Mouse (Mus musculus) neural tube, embryonic 11.5 days (tissue): Measurements from ENCODE around the gene Extl2. TPM values are rescaled to one million over a fixed set of nuclear protein-coding genes. Genes with fewer than 3 reads are reported as not detected.

Experiments
- ATAC-seq: fragments of 200-750 bp; cut with Nextera tagmentation; 2 replicates; pipeline ENCODE4 v1.8.0; 2017; ENCODE audit warnings: moderate number of reproducible peaks, mild to moderate bottlenecking, moderate TSS enrichment, moderate library complexity; ENCODE audit not compliant: insufficient read depth, low FRiP score, low TSS enrichment
- DNase-seq: peaks from one replicate; pipeline ENCODE4 v3.0.0-alpha.2; 2015; ENCODE audit warnings: low spot score
- H3K27ac ChIP-seq: fragments of 300-500 bp; sonication (generic); 2 replicates; pipeline ENCODE4 v1.5.1; 2014; ENCODE audit warnings: low read depth, mild to moderate bottlenecking, low read length
- H3K27me3 ChIP-seq: fragments of 300-500 bp; sonication (generic); 2 replicates; pipeline ENCODE4 v1.6.1; 2014; ENCODE audit warnings: mild to moderate bottlenecking, low read length, mixed read lengths; ENCODE audit not compliant: control insufficient read depth, insufficient read depth
- H3K36me3 ChIP-seq: fragments of 300-500 bp; sonication (generic); 2 replicates; pipeline ENCODE4 v1.6.1; 2014; ENCODE audit warnings: mild to moderate bottlenecking, low read length, moderate library complexity, mixed read lengths; ENCODE audit not compliant: control insufficient read depth, insufficient read depth
- H3K4me1 ChIP-seq: fragments of 300-500 bp; sonication (generic); 2 replicates; pipeline ENCODE4 v1.6.1; 2014; ENCODE audit warnings: low read length, mixed read lengths; ENCODE audit not compliant: control insufficient read depth, insufficient read depth
- H3K4me2 ChIP-seq: fragments of 300-500 bp; sonication (generic); 2 replicates; pipeline ENCODE4 v1.6.1; 2014; ENCODE audit warnings: low read depth, mild to moderate bottlenecking, moderate library complexity
- H3K4me3 ChIP-seq: fragments of 300-500 bp; sonication (generic); 2 replicates; pipeline ENCODE4 v1.5.1; 2014; ENCODE audit warnings: low read depth, low read length
- H3K9ac ChIP-seq: fragments of 300-500 bp; sonication (generic); 2 replicates; pipeline ENCODE4 v1.6.1; 2014; ENCODE audit warnings: mild to moderate bottlenecking, low read length
- H3K9me3 ChIP-seq: fragments of 300-500 bp; sonication (generic); 2 replicates; pipeline ENCODE4 v1.6.1; 2016; ENCODE audit warnings: low read length; ENCODE audit not compliant: control insufficient read depth
- WGBS: fragments of 180-500 bp; shearing (Covaris S2); extraction: QIAGEN DNeasy Blood & Tissue Kit; methylation state at CpG from one replicate; pipeline ENCODE4 v1.1.7; 2014; 5-methylcytosine and 5-hydroxymethylcytosine counted together
- polyA plus RNA-seq: library from polyadenylated mRNA; unstranded; fragments of >200 nt; fragmentation: Nextera tagmentation; extraction: Ambion mirVana; gene quantifications from 2 replicates; pipeline ENCODE4 v1.2.1, GENCODE M21; 2014

Extl2 gene
- polyA plus RNA-seq, 1 experiment from 2014 or later: 28.9 TPM

DNA sequence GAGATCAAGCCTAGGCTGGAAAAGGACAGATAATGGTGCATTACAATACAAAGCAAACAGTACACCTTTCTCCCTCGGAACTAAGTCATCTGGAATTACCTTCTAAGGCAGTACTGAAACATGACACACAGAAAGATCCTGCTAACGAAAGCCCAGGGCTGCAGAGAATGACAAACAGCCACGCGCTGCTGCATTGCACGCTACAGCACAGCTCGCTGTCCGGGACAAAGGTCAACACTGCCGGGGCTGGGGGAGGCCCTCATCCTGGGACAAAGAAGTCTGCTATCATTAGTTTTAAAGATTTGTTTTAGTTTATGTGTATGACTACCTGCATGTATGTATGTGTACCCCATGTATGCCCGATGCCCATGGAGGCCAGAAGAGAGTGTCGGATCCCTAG lies 14.2 kb upstream of the Extl2 start:
- H3K4me1 ChIP-seq: no peaks in the 10 kb centered on the region
- WGBS: 55% methylated on average over 10 of the region's 10 CpGs
- no peak for ATAC-seq

DNA sequence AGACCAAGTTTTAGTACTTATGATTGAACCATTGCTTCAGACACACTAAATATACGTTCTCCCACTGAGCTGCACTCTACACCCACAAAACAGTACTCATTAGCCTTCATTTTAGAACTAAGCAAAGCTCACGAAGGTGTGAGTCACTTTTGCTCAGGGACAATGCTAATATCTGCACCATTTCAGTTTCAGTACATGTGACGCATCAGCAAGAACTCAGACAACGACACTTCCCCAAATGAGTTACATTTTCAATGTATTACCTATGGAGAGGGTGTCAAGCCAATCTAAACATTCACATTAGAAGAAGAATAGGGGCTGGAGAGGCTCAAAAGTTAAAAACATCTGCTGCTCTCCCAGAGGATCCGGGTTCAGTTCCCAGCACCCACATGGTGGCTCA lies 10.3 kb upstream of the Extl2 start:
- DNase-seq: no peak
- 94% methylated on average over 5 of the region's 5 CpGs for WGBS
- H3K4me1 ChIP-seq: no peaks in the 10 kb centered on the region
- H3K4me2 ChIP-seq: no peak overlapping the region
- no peak overlapping the region for H3K9ac ChIP-seq
- no peaks in the 10 kb centered on the region for H3K27me3 ChIP-seq
- H3K36me3 ChIP-seq: peaks cover 5% of the 10 kb centered on the region; the same call in 1 of the 2 replicates
- H3K4me3 ChIP-seq: no peak overlapping the region
- no peak for ATAC-seq
- H3K27ac ChIP-seq: no peak overlapping the region
- H3K9me3 ChIP-seq: no peaks in the 10 kb centered on the region

More for the DNA sequence above, 14.2 kb upstream of the Extl2 start:
- no peak overlapping the region for H3K27ac ChIP-seq
- H3K9ac ChIP-seq: no peak overlapping the region
- DNase-seq: no peak
- H3K36me3 ChIP-seq: no peaks in the 10 kb centered on the region; the same call in 1 of the 2 replicates
- H3K4me2 ChIP-seq: no peak overlapping the region
- no peaks in the 10 kb centered on the region for H3K9me3 ChIP-seq
- H3K27me3 ChIP-seq: no peaks in the 10 kb centered on the region
- H3K4me3 ChIP-seq: no peak overlapping the region

DNA sequence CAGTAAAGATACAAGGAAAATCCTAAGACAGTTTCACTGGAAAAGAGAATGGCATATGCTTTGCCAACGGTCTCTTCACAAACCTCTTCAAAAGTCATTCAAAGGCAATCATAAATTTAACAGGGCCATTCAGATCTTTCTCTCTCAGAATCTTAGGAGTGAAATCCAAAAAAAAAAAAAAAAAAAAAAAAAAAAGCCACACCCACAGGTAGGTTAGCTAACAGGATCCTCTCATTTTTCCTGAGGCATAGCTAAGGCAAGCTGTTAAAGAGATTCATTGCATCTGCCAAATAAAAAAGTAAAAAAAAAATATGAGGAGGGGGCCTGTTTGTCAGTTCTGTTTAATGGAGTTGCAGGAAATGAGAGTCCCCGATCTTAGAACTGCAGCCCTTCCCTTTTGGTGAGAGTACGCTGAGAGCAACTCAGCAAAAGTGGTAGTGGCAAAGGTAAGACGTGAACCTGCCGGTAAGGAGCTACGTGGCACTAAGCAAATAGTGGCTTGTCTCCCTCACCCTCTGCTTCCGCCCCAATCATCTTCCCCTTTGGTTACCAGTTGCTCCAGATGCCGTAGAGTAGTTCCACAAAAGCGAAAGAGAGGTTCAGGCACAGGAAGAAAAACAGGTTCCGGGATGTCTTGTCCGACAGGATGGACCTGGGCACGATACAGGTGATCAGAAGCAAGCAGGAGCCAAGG lies 831 bp upstream of the Extl2 start:
- Histone ChIP-seq H3K27me3 (no peaks in the 10 kb centered on the region), H3K4me2 (peak overlapping the region; percentile 58), H3K36me3 (no peaks in the 10 kb centered on the region), H3K9ac (peak overlapping the region; percentile 91), H3K4me1 (peaks cover 7% of the 10 kb centered on the region; the same call in 1 of the 2 replicates), H3K9me3 (no peaks in the 10 kb centered on the region), H3K4me3 (peak overlapping the region; percentile 82), H3K27ac (0 out of 2 replicates have a peak overlapping the region, but pooled peaks have one; percentile 72)
- peak; percentile 23 for DNase-seq
- 7% methylated on average over 12 of the region's 12 CpGs for WGBS
- no peak for ATAC-seq

DNA sequence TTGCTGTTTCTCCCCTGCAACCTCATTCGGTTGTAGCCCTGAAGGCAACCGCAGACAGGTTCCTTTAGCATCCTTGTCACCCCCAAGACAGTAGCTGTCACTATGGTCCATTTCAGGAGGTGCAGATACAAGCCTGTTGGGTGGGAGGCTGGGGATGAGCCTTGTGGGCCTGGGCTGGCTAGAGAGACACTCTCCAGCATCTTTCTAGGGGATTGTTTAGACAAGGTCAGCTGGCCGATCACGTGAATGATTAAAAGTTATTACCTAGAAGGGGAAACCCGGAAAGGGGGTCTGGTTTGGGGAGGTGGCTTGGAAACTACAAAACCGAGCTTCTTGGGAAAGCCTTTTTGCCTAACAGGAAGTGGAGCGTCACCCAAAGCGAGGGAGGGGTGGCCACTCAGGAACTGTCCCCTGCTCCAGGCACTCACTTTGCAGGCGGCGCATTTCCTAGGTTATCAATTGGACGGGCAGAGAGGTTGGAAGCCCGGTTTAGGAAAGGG lies 729 bp downstream of the Extl2 start:
- peak; percentile 79 for DNase-seq
- WGBS: 0% methylated on average over 12 of the region's 12 CpGs
- H3K4me1 ChIP-seq: peaks cover 7% of the 10 kb centered on the region; the same call in 1 of the 2 replicates
- no peaks in the 10 kb centered on the region for H3K36me3 ChIP-seq
- peak overlapping the region; percentile 82 for H3K4me3 ChIP-seq
- no peaks in the 10 kb centered on the region for H3K9me3 ChIP-seq
- peak overlapping the region; percentile 91 for H3K9ac ChIP-seq
- peak overlapping the region; percentile 72 for H3K27ac ChIP-seq
- peak; percentile 63 for ATAC-seq
- H3K4me2 ChIP-seq: peak overlapping the region; percentile 58
- no peaks in the 10 kb centered on the region for H3K27me3 ChIP-seq

DNA sequence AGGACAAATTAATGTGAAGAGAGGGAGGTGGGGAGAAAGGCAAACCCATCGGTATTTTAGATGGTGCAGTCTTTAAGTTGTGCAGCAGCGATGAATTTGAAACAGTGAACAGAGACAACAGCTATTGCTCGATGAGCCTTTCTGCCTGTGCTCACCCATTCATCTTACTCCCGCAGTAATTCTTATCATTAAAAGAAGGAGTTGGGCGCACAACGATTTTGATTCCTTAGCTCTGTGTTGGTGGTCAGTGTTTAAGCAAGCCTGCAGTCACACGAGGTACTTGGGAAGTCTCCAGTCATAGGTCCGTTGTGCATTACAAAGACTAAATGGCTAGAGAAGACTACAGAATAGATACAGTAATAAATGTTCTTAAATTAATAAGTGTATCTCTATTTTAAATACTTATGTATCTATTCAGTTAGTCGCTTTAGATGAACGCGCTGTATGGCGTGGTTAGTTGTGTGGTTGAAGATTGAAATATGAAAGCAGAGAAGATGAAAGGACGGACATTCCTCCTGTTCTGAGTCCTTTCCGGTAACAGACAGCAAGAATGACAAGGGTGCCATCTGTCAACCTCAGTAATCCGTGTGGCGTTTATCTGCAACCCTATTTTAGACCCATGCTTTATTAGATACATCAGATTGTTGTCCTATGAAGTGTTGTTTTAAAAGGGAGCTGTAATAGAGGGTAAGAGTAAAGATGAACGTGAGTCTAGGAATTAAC lies 2.5 kb downstream of the Extl2 start:
- H3K4me2 ChIP-seq: no peak overlapping the region
- 86% methylated on average over 17 of the region's 17 CpGs for WGBS
- H3K4me3 ChIP-seq: no peak overlapping the region
- no peaks in the 10 kb centered on the region for H3K27me3 ChIP-seq
- H3K4me1 ChIP-seq: peaks cover 7% of the 10 kb centered on the region; the same call in 1 of the 2 replicates
- H3K9me3 ChIP-seq: no peaks in the 10 kb centered on the region
- ATAC-seq (no peak), DNase-seq (no peak)
- no peaks in the 10 kb centered on the region for H3K36me3 ChIP-seq
- no peak overlapping the region for H3K9ac ChIP-seq
- no peak overlapping the region for H3K27ac ChIP-seq

DNA sequence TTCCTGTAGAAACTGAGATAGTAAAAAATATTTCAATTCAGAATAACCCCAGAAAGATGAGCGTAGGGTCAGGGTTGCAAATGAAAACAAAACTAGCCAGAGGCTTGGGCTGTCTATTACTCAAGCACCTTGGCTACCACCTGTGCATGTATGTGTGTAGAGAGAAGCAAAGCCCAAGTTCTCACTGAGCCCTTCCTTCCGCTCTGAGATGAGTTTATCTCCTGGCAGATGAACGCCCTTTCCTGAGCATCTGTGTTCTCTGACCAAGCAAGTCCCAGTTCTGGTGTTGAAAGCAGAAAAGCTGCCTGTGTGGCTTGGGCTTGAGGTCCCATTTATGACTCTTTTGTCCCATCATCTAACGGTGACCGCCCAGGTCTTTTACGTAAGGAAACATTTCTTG lies 7.6 kb downstream of the Extl2 start:
- DNase-seq (no peak), ATAC-seq (no peak)
- Histone ChIP-seq H3K4me3 (no peak overlapping the region), H3K9ac (no peak overlapping the region), H3K36me3 (no peaks in the 10 kb centered on the region), H3K27me3 (no peaks in the 10 kb centered on the region), H3K27ac (no peak overlapping the region), H3K4me2 (no peak overlapping the region), H3K9me3 (no peaks in the 10 kb centered on the region), H3K4me1 (no peaks in the 10 kb centered on the region)
- WGBS: 93% methylated on average over 6 of the region's 6 CpGs

DNA sequence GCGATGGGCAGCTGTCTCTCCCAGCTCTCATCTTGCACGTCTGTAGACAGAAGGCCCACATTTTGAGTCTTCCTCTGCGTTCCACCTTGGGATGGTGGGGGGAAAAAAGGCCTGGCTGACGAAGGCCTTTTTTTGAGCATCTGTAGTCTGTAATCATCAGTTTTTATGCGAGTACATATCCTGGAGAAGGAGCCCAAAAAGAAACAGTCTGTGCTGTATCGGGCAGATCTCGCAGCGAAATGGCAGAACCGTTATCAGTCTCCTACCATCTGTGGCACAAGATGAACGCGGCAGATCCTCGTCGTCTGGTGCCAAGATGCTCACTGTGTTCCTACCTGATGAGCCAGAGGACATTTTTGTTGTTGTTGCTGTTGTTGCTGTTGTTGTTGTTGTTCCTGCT lies 8.9 kb downstream of the Extl2 start:
- WGBS: 93% methylated on average over 13 of the region's 13 CpGs
- no peak overlapping the region for H3K9ac ChIP-seq

DNA sequence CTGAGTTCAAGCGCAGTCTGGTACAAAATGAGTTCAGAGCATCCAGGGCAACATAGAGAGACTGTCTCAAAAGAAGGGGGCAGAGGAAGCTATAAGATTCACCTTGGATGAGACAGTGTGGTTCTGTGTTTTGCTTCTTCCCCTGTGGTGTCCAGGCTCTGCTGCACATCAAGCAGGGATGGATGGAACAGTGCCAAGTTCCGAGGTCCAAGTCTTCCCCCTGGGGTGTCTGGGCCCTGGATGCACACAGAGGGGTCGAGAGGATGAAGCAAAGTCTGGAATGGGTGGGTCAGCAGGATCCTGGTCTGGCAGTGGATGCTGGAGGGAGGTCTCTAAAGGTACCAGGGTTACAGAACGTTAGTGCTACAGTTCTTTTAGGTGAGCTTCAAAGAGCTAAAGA lies 11.3 kb downstream of the Extl2 start:
- no peak overlapping the region for H3K9ac ChIP-seq
- ATAC-seq: no peak
- no peaks in the 10 kb centered on the region for H3K9me3 ChIP-seq
- 75% methylated on average over 4 of the region's 4 CpGs for WGBS
- no peak overlapping the region for H3K27ac ChIP-seq
- H3K27me3 ChIP-seq: no peaks in the 10 kb centered on the region
- H3K4me1 ChIP-seq: no peaks in the 10 kb centered on the region
- no peak for DNase-seq
- no peak overlapping the region for H3K4me2 ChIP-seq
- H3K36me3 ChIP-seq: no peaks in the 10 kb centered on the region
- H3K4me3 ChIP-seq: no peak overlapping the region

More for the DNA sequence above, 8.9 kb downstream of the Extl2 start:
- Histone ChIP-seq H3K9me3 (no peaks in the 10 kb centered on the region), H3K4me1 (no peaks in the 10 kb centered on the region), H3K36me3 (no peaks in the 10 kb centered on the region), H3K4me3 (no peak overlapping the region), H3K27ac (no peak overlapping the region), H3K27me3 (no peaks in the 10 kb centered on the region), H3K4me2 (no peak overlapping the region)
- DNase-seq (no peak), ATAC-seq (no peak)
